Mouse (Mus musculus) limb, embryonic 15.5 days (tissue): Measurements from ENCODE around the gene 0610010K14Rik. TPM values are rescaled to one million over a fixed set of nuclear protein-coding genes. Genes with fewer than 3 reads are reported as not detected.

Experiments used
- ATAC-seq: fragments of 200-750 bp; cut with Nextera tagmentation; 2 replicates; pipeline ENCODE4 v1.8.0; 2017; ENCODE audit warnings: low read depth, moderate TSS enrichment; ENCODE audit not compliant: insufficient number of reproducible peaks, low FRiP score, low TSS enrichment
- H3K27ac ChIP-seq: fragments of 300-500 bp; sonication (generic); 2 replicates; pipeline ENCODE4 v1.5.1; 2015; ENCODE audit warnings: moderate library complexity, mild to moderate bottlenecking, inconsistent platforms
- H3K27me3 ChIP-seq: fragments of 300-500 bp; sonication (generic); 2 replicates; pipeline ENCODE4 v1.6.1; 2015; ENCODE audit warnings: inconsistent platforms
- H3K36me3 ChIP-seq: fragments of 300-500 bp; sonication (generic); 2 replicates; pipeline ENCODE4 v1.6.1; 2015; ENCODE audit warnings: inconsistent platforms
- H3K4me1 ChIP-seq: fragments of 300-500 bp; sonication (generic); 2 replicates; pipeline ENCODE4 v1.6.1; 2015; ENCODE audit warnings: inconsistent platforms
- H3K4me2 ChIP-seq: fragments of 300-500 bp; sonication (generic); 2 replicates; pipeline ENCODE4 v1.6.1; 2015; ENCODE audit warnings: mild to moderate bottlenecking, inconsistent platforms
- H3K4me3 ChIP-seq: fragments of 300-500 bp; sonication (generic); 2 replicates; pipeline ENCODE4 v1.5.1; 2015; ENCODE audit warnings: mild to moderate bottlenecking, inconsistent platforms
- H3K9ac ChIP-seq: fragments of 300-500 bp; sonication (generic); 2 replicates; pipeline ENCODE4 v1.6.1; 2015; ENCODE audit warnings: inconsistent platforms
- H3K9me3 ChIP-seq: fragments of 300-500 bp; sonication (generic); 2 replicates; pipeline ENCODE4 v1.6.1; 2016; ENCODE audit warnings: inconsistent platforms
- WGBS: fragments of 180-500 bp; shearing (Covaris S2); methylation state at CpG from one replicate; pipeline ENCODE4 v1.1.7; 2015; 5-methylcytosine and 5-hydroxymethylcytosine counted together
- polyA plus RNA-seq: library from polyadenylated mRNA; unstranded; fragments of >200 nt; fragmentation: Nextera tagmentation; extraction: Ambion mirVana; gene quantifications from 2 replicates; pipeline ENCODE4 v1.2.1, GENCODE M21; 2015

0610010K14Rik gene
- polyA plus RNA-seq, 1 experiment from 2014 or later: 172 TPM

GRCm38 (mm10) chr11:70233016-70233415 lies 4.7 kb downstream of the 0610010K14Rik start:
- peaks cover 14% of the 10 kb centered on the region for H3K36me3 ChIP-seq
- H3K4me2 ChIP-seq: peak overlapping the region; percentile 51
- WGBS: 35% methylated on average over 8 of the region's 8 CpGs
- peak overlapping the region; percentile 44 for H3K4me3 ChIP-seq
- no peak overlapping the region; the same call in 1 of the 2 replicates for H3K9ac ChIP-seq
- peak overlapping the region; percentile 59; the same call in 1 of the 2 replicates for H3K27ac ChIP-seq
- no peak for ATAC-seq
- no peaks in the 10 kb centered on the region for H3K9me3 ChIP-seq
- H3K27me3 ChIP-seq: peaks cover 24% of the 10 kb centered on the region
- H3K4me1 ChIP-seq: peaks cover 64% of the 10 kb centered on the region

GRCm38 (mm10) chr11:70232546-70232945 lies 5.2 kb downstream of the 0610010K14Rik start:
- H3K27me3 ChIP-seq: peaks cover 29% of the 10 kb centered on the region
- peak overlapping the region; percentile 44 for H3K4me3 ChIP-seq
- peaks cover 64% of the 10 kb centered on the region for H3K4me1 ChIP-seq
- H3K27ac ChIP-seq: peak overlapping the region; percentile 59
- H3K36me3 ChIP-seq: peaks cover 14% of the 10 kb centered on the region
- peak overlapping the region; percentile 51 for H3K4me2 ChIP-seq
- H3K9me3 ChIP-seq: no peaks in the 10 kb centered on the region
- no peak for ATAC-seq
- peak overlapping the region; percentile 17; the same call in 1 of the 2 replicates for H3K9ac ChIP-seq
- 4% methylated on average over 10 of the region's 10 CpGs for WGBS

DNA sequence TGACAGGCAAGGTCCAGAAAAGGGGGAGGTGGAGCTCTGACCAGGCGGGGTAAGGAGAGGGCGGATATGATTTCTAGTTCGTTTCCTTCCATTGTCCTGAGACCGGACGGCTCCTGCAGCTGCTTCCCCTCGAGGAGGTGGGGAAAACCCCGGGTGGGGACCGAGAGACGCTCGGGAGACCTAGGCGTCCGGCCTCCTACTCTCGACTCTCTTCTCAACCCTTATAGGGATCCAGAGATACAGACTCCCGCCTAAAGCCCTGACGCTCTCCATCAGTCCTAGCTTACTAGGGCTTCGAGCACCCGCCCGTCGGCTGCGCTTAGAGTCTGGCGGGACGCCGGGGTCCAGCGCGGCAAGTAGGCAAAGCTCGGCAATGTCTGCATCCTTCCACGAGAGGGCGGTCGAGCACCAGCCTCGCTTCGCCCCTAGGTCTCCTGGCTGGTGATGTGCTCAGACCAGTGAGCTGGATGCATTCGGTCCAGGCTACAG lies 7.4 kb downstream of the 0610010K14Rik start:
- peak overlapping the region; percentile 53 for H3K4me2 ChIP-seq
- H3K27ac ChIP-seq: peak overlapping the region; percentile 67
- H3K36me3 ChIP-seq: peaks cover 7% of the 10 kb centered on the region
- peaks cover 63% of the 10 kb centered on the region for H3K4me1 ChIP-seq
- peaks cover 52% of the 10 kb centered on the region for H3K27me3 ChIP-seq
- H3K9me3 ChIP-seq: no peaks in the 10 kb centered on the region
- no peak; the same call in 1 of the 2 replicates for ATAC-seq
- no peak overlapping the region for H3K9ac ChIP-seq
- H3K4me3 ChIP-seq: peak overlapping the region; percentile 30
- WGBS: under 1% methylated on average over 32 of the region's 32 CpGs

DNA sequence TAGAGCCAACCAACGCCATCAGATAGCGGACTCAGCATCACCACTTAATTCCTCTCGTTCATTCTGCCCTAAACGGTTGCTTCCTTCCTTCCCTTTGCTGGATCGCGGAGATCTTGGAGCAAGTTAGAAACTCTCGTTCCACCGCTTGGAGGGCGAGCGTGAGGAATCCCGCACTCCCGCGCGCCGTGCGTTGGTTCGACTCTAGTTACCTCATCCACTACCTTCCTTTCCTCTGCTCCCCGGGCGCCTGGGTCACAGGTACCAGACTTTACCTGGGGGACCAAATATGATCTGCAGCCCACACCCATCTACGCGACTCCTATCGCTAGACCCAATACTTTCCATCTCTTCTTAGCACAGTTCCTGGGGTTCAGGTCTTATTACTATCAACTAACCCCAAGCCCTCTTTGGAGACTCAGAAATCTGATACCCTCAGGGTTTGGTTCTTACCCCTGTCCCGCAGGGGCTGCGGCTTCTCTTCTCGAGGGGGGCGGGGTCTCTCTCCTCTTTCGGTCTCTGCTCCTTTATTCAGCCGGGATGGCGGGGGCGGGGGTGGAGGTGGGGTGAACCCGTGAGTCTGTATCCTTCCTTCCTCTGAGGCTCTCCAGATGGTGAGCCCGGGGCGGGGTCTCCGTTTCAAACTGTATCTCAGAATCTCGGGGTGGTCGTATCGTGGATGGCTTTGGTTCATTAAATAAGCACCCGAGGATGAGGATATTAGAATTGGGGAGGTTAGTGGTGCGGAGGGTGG lies 8.3 kb downstream of the 0610010K14Rik start, which contains the start of gene Bcl6b:
Gene Bcl6b (minus strand): TSS at position 539 of the 751 bp plus-strand sequence.
- ATAC-seq: no peak
- H3K4me3 ChIP-seq: peak within 1 kb of the TSS; percentile 30
- H3K9me3 ChIP-seq: no peaks in the 10 kb centered on the region
- H3K27me3 ChIP-seq: peaks cover 60% of the 10 kb centered on the region
- H3K36me3 ChIP-seq: no peaks in the 10 kb centered on the region
- WGBS: 2% methylated on average over 39 of the region's 39 CpGs
- peak within 1 kb of the TSS; percentile 53 for H3K4me2 ChIP-seq
- no peak within 1 kb of the TSS for H3K9ac ChIP-seq
- H3K27ac ChIP-seq: peak within 1 kb of the TSS; percentile 67
- peaks cover 59% of the 10 kb centered on the region for H3K4me1 ChIP-seq

- WGBS: 2% methylated on average over 19 of the region's 19 CpGs
- no peak for ATAC-seq
- H3K27me3 ChIP-seq: peaks cover 65% of the 10 kb centered on the region
- H3K36me3 ChIP-seq: no peaks in the 10 kb centered on the region
- no peak overlapping the region for H3K9ac ChIP-seq
- H3K27ac ChIP-seq: no peak overlapping the region; the same call in 1 of the 2 replicates
- no peaks in the 10 kb centered on the region for H3K9me3 ChIP-seq
- H3K4me1 ChIP-seq: peaks cover 54% of the 10 kb centered on the region
- H3K4me3 ChIP-seq: peak overlapping the region; percentile 30
- H3K4me2 ChIP-seq: peak overlapping the region; percentile 53
Measured at GRCm38 (mm10) chr11:70228828-70229227, 8.9 kb downstream of the 0610010K14Rik start.

DNA sequence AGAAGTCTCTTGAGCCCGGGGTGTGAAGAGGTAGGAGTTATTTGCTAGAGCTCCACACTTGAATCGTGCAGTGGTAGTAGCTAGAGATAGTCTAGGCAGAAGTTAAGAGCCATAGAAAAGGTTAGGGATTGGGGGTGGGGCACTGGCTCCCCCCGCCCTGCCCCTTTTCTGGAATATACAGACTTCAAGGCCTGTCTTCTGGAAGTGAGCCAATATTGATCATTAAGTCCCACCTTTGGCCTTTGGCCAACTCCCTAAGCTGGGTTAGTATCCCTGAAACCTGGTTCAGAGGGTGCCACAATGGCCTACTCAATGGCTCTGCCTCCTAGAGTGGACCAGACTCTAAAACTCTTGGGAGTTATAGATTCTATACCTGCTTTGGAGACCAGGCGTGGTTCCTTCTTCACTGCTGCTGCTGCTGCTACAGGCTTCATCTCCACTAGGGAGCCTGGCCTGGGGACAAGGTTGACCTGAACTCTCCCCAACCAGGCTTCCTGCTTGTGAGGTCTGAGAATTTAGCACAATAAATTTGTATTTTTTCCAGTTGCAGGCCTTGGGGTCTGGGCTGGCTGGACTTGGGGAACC lies 10.0 kb downstream of the 0610010K14Rik start:
- Histone ChIP-seq H3K9me3 (no peaks in the 10 kb centered on the region), H3K36me3 (no peaks in the 10 kb centered on the region), H3K4me1 (peaks cover 45% of the 10 kb centered on the region), H3K4me2 (no peak overlapping the region), H3K27ac (no peak overlapping the region), H3K27me3 (peaks cover 70% of the 10 kb centered on the region), H3K9ac (no peak overlapping the region), H3K4me3 (peak overlapping the region; percentile 30)
- 86% methylated on average over 4 of the region's 4 CpGs for WGBS
- no peak for ATAC-seq

- peak overlapping the region; percentile 36; the same call in 1 of the 2 replicates for H3K4me2 ChIP-seq
- WGBS: 26% methylated on average over 5 of the region's 5 CpGs
- no peak overlapping the region for H3K27ac ChIP-seq
- peak overlapping the region; percentile 23 for H3K4me3 ChIP-seq
- H3K4me1 ChIP-seq: peaks cover 40% of the 10 kb centered on the region
- H3K27me3 ChIP-seq: peaks cover 70% of the 10 kb centered on the region
- ATAC-seq: no peak
- no peaks in the 10 kb centered on the region for H3K9me3 ChIP-seq
- H3K9ac ChIP-seq: no peak overlapping the region
- H3K36me3 ChIP-seq: no peaks in the 10 kb centered on the region
Measured at GRCm38 (mm10) chr11:70227126-70227525, 10.6 kb downstream of the 0610010K14Rik start.

- 7% methylated on average over 18 of the region's 18 CpGs for WGBS
- Histone ChIP-seq H3K4me2 (peak overlapping the region; percentile 36), H3K27me3 (peaks cover 70% of the 10 kb centered on the region), H3K36me3 (no peaks in the 10 kb centered on the region), H3K27ac (no peak overlapping the region), H3K4me3 (peak overlapping the region; percentile 23), H3K9me3 (no peaks in the 10 kb centered on the region), H3K9ac (no peak overlapping the region), H3K4me1 (peaks cover 39% of the 10 kb centered on the region)
- no peak for ATAC-seq
Measured at GRCm38 (mm10) chr11:70226602-70226890, 11.2 kb downstream of the 0610010K14Rik start.

GRCm38 (mm10) chr11:70225798-70226601 lies 11.7 kb downstream of the 0610010K14Rik start:
- no peak overlapping the region for H3K27ac ChIP-seq
- no peak overlapping the region for H3K9ac ChIP-seq
- H3K4me1 ChIP-seq: peaks cover 44% of the 10 kb centered on the region

GRCm38 (mm10) chr11:70223724-70224123 lies 14.0 kb downstream of the 0610010K14Rik start:
- no peak overlapping the region for H3K27ac ChIP-seq
- peaks cover 41% of the 10 kb centered on the region for H3K4me1 ChIP-seq
- no peaks in the 10 kb centered on the region for H3K36me3 ChIP-seq
- peaks cover 52% of the 10 kb centered on the region for H3K27me3 ChIP-seq
- ATAC-seq: no peak
- H3K9me3 ChIP-seq: no peaks in the 10 kb centered on the region
- no peak overlapping the region for H3K4me3 ChIP-seq
- no peak overlapping the region for H3K4me2 ChIP-seq
- no peak overlapping the region for H3K9ac ChIP-seq
- 76% methylated on average over 9 of the region's 9 CpGs for WGBS

More at GRCm38 (mm10) chr11:70225798-70226601, 11.7 kb downstream of the 0610010K14Rik start:
- 23% methylated on average over 27 of the region's 27 CpGs for WGBS
- Histone ChIP-seq H3K4me2 (peak overlapping the region; percentile 36), H3K4me3 (peak overlapping the region; percentile 23), H3K36me3 (no peaks in the 10 kb centered on the region), H3K9me3 (no peaks in the 10 kb centered on the region), H3K27me3 (peaks cover 70% of the 10 kb centered on the region)
- no peak for ATAC-seq

DNA sequence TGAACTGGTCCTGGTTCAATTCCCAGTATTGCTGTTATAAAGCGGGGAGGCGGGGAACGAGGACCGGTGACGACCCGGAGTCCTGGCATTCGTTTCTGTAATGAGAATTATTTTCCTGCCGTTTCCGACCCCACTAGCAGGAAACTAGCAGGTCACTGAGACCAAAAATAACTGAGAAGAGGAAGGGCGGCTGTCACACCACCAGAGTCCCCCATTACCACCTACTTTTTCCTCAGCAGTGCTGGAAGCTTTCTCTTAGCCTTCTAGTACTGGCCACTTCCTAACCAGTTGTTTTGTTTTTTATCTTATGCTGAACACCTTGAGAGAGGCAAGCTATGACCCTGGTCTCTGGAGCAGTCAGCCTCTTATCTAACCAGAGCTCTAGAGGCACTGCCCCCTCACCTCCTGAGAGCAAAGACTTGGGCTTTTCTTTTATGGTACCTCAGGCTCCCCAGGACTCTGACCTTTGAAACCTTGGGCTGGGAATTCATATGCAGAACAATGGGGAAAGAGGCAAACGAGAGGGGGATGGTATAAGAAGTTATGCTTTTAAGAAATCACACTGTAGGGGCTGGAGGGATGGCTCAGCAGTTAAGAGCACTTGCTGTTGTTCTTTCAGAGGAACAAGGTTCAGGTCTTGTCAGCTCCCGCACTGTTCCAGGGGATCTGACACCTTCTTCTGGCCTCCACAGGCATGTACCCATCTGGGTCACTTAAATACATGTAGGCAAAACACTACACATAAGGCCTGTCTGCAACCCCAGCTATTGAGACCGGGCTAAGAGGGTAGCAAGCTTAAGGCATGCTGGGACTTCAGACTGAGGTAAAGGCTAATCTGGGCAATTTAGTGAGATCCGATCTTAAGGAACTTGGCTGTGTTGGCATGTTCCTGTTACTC lies 15.9 kb downstream of the 0610010K14Rik start:
- H3K27me3 ChIP-seq: peaks cover 43% of the 10 kb centered on the region
- H3K36me3 ChIP-seq: no peaks in the 10 kb centered on the region
- H3K4me3 ChIP-seq: peak overlapping the region; percentile 50
- peaks cover 35% of the 10 kb centered on the region for H3K4me1 ChIP-seq
- 11% methylated on average over 14 of the region's 14 CpGs for WGBS
- ATAC-seq: no peak
- peak overlapping the region; percentile 44; the same call in 1 of the 2 replicates for H3K9ac ChIP-seq
- H3K27ac ChIP-seq: peak overlapping the region; percentile 85
- peak overlapping the region; percentile 91 for H3K4me2 ChIP-seq
- no peaks in the 10 kb centered on the region for H3K9me3 ChIP-seq
